Mouse (Mus musculus) liver, embryonic 14.5 days (tissue): ENCODE data around the gene Hipk4. TPM values are rescaled to one million over a fixed set of nuclear protein-coding genes. Genes with fewer than 3 reads are reported as not detected.
"Not testable (repeated sequence)": the region's sequence is repeated elsewhere in the genome, so short reads cannot be mapped to it uniquely, and the experiment has no call there.

Source experiments
- ATAC-seq: fragments of 200-750 bp; cut with Nextera tagmentation; 2 replicates; pipeline ENCODE4 v1.8.0; 2017; ENCODE audit warnings: moderate number of reproducible peaks, mild to moderate bottlenecking, moderate library complexity; ENCODE audit not compliant: insufficient read depth
- DNase-seq, 3 experiments: peaks; one replicate each; pipeline ENCODE4 v3.0.0-alpha.2; 2012 to 2013; ENCODE audit warnings: low read depth in 3 of 3, low spot score in 3 of 3
- H3K27ac ChIP-seq: fragments of 300-500 bp; sonication (generic); 2 replicates; pipeline ENCODE4 v1.5.1; 2014; ENCODE audit warnings: moderate library complexity, mild to moderate bottlenecking, control low read depth, inconsistent platforms
- H3K27me3 ChIP-seq: fragments of 300-500 bp; sonication (generic); 2 replicates; pipeline ENCODE4 v1.6.1; 2014; ENCODE audit warnings: mild to moderate bottlenecking, low read length, moderate library complexity; ENCODE audit not compliant: control insufficient read depth, insufficient read depth
- H3K36me3 ChIP-seq: fragments of 300-500 bp; sonication (generic); replicated peaks from 2 replicates; pipeline ENCODE4 v1.6.1; 2014; ENCODE audit warnings: low read depth; ENCODE audit not compliant: control insufficient read depth, insufficient read depth
- H3K4me1 ChIP-seq, 2 experiments: fragments of 200-500 bp in 1 of 2; fragments of 300-500 bp in 1 of 2; sonication (generic) in 1 of 2; replicated peaks; 2 replicates each; pipeline ENCODE4 v1.6.1; 2012 to 2014; ENCODE audit warnings: antibody characterized with exemption in 1 of 2, inconsistent platforms in 1 of 2, low read length in 1 of 2; ENCODE audit not compliant: control insufficient read depth in 2 of 2, insufficient read depth in 2 of 2
- H3K4me2 ChIP-seq: fragments of 300-500 bp; sonication (generic); 2 replicates; pipeline ENCODE4 v1.6.1; 2014; ENCODE audit warnings: low read depth, mild to moderate bottlenecking, control low read depth, moderate library complexity
- H3K4me3 ChIP-seq, 2 experiments: fragments of 200-500 bp in 1 of 2; fragments of 300-500 bp in 1 of 2; sonication (generic) in 1 of 2; 2 replicates each; pipeline ENCODE4 v1.5.1; 2012 to 2014; ENCODE audit warnings: low read depth in 2 of 2, low read length in 2 of 2, mild to moderate bottlenecking in 2 of 2, control low read depth in 1 of 2, inconsistent platforms in 1 of 2, moderate library complexity in 1 of 2; ENCODE audit not compliant: insufficient read depth in 1 of 2
- H3K9ac ChIP-seq: fragments of 300-500 bp; sonication (generic); replicated peaks from 2 replicates; pipeline ENCODE4 v1.6.1; 2014; ENCODE audit warnings: mild to moderate bottlenecking, control low read depth, moderate library complexity
- H3K9me3 ChIP-seq: fragments of 300-500 bp; sonication (generic); 2 replicates; pipeline ENCODE4 v1.6.1; 2016; ENCODE audit warnings: low read length, mixed read lengths; ENCODE audit not compliant: control insufficient read depth
- CTCF ChIP-seq: IDR thresholded peaks from 2 replicates; pipeline ENCODE4 v1.5.1; 2016; ENCODE audit warnings: antibody characterized with exemption, low read depth, control low read depth
- EP300 ChIP-seq: IDR thresholded peaks from 2 replicates; pipeline ENCODE4 v1.6.1; 2016; ENCODE audit warnings: antibody characterized with exemption, low read depth
- WGBS: fragments of 180-500 bp; shearing (Covaris S2); extraction: QIAGEN DNeasy Blood & Tissue Kit; methylation state at CpG from one replicate; pipeline ENCODE4 v1.1.7; 2014; ENCODE audit not compliant: insufficient replicate concordance; 5-methylcytosine and 5-hydroxymethylcytosine counted together
- polyA plus RNA-seq, 2 experiments: library from polyadenylated mRNA; depleted of rRNA in 1 of 2; stranded (reverse) in 1 of 2; unstranded in 1 of 2; fragments of >200 nt; fragmentation: Nextera tagmentation in 1 of 2; extraction: Ambion mirVana in 1 of 2; gene quantifications; 2 replicates each; pipeline versions ENCODE4 v1.2.1 to v1.2.3; 2012 to 2014

Hipk4 gene
- polyA plus RNA-seq, 2 experiments: 0.49 TPM; not detected in 1

DNA sequence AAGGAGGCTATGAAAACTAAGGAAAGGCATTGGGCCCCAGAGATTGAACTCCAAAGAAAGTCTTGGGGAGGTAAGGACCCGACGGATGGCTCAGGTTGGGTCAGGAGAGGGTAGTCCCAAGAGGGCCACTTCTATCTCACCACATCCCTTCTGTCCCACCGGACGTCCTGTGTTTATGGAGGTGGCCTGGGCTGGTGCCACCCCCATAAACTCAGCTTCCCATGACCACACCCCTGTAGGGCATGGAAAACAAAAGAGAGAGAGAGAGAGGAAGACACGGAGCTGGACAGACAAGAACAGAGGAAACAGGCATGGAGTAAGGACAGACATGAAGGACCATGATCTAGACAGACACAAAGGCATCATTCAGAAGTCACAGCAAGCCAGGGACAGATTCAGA is 29.6 kb upstream of the Hipk4 start:
- ATAC-seq (no peak), DNase-seq (no peak)
- 76% methylated on average over 5 of the region's 5 CpGs for WGBS
- no peak for TF ChIP-seq EP300
- TF ChIP-seq CTCF: no peak
- Histone ChIP-seq H3K4me2 (no peak overlapping the region), H3K9me3 (no peaks in the 10 kb centered on the region), H3K36me3 (peaks cover 14% of the 10 kb centered on the region), H3K27ac (no peak overlapping the region), H3K27me3 (no peaks in the 10 kb centered on the region), H3K9ac (no peak overlapping the region), H3K4me3 (no peak overlapping the region), H3K4me1 (peaks cover 31 to 40% of the 10 kb centered on the region in 2 experiments)

DNA sequence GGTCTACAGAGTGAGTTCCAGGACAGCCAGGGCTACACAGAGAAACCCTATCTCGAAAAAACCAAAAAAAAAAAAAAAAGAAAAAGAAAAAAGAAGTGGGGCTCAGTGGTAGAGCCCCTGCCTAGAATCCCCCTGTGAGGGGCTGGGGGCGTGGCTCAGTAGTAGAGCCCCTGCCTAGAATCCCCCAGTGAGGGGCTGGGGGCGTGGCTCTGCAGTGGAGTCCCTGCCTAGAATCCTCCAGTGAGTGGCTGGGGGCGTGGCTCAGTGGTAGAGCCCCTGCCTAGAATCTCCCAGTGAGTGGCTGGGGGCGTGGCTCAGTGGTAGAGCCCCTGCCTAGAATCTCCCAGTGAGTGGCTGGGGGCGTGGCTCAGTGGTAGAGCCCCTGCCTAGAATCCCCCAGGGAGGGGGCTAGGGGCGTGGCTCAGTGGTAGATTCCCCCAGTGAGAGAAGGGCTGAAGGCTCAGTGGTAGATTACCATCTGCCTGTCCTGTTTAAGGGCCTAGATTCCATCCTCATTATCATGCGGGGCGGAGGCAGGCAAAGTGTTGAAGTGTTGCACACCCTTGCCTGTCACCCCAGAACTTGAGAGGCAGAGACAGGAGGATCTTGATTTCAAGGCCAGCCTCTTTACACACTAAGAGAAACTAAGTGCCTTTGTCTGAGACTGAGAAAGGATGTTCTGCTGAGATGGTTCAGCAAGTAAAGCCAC is 28.3 kb upstream of the Hipk4 start:
- 68% methylated on average over 9 of the region's 9 CpGs for WGBS
- not testable (repeated sequence) for H3K4me3 ChIP-seq, H3K4me2 ChIP-seq, H3K9me3 ChIP-seq, H3K36me3 ChIP-seq, H3K27me3 ChIP-seq, ATAC-seq, H3K9ac ChIP-seq, DNase-seq, H3K27ac ChIP-seq
- H3K4me1 ChIP-seq: peaks cover 23 to 32% of the 10 kb centered on the region in 2 experiments

DNA sequence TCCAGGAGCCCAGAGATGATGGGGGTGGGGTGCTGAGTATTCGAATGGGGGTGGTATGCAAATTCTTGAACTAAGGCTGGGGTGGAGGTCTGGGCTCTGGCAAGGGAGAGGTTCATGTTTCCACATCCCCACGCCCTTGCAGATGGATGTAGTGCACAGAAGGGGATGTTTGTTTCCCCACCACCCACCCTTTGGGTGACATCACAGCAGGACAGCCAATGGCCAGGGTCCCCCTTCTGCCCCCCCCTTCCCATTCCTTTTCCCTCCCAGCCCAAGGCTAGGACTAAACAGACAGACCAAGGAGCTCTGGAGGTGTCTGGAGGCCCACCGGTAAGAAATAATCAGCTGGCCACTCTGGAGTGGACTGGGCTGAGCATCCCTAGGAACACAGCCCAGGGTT is 24.0 kb upstream of the Hipk4 start, which contains the start of gene Prx:
Gene Prx (plus strand): TSS at position 289 of the 400 bp plus-strand sequence.
- no peak within 1 kb of the TSS for H3K4me2 ChIP-seq
- DNase-seq (no peak), ATAC-seq (no peak)
- peaks cover 7 to 9% of the 10 kb centered on the region in 2 experiments for H3K4me1 ChIP-seq
- no peak within 1 kb of the TSS for H3K9ac ChIP-seq
- H3K27ac ChIP-seq: no peak within 1 kb of the TSS
- no peaks in the 10 kb centered on the region for H3K9me3 ChIP-seq
- no peak within 1 kb of the TSS for H3K4me3 ChIP-seq
- no peaks in the 10 kb centered on the region for H3K27me3 ChIP-seq
- 61% methylated on average over 3 of the region's 3 CpGs for WGBS
- TF ChIP-seq EP300 (no peak), CTCF (no peak)
- no peaks in the 10 kb centered on the region for H3K36me3 ChIP-seq

DNA sequence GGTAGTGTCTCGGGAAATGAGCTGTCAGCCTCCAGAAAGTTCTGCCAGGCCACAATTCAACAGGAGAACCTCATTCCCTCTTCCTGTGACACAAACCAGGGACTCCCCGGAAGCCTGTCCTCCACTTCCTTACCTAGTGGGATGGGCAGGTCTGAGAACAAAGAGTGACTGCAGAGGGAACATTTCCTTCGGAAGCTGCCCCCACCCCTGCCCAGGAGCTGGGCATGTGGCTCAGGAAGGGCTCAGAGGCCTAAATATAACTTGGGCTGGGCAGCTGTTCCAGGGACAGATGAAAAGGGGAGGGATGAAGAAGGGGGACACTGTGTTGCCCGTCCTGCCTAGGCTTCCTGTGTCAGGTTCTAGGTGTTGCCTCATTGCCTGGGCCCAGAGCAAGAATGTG is 21.4 kb upstream of the Hipk4 start:
- no peak overlapping the region for H3K4me2 ChIP-seq
- no peak overlapping the region for H3K4me3 ChIP-seq
- no peaks in the 10 kb centered on the region for H3K27me3 ChIP-seq
- ATAC-seq (no peak), DNase-seq (no peak)
- no peak overlapping the region for H3K27ac ChIP-seq
- H3K4me1 ChIP-seq: peaks cover 7% of the 10 kb centered on the region in 2 experiments
- no peak overlapping the region for H3K9ac ChIP-seq
- WGBS: 57% methylated on average over 4 of the region's 4 CpGs
- no peaks in the 10 kb centered on the region for H3K9me3 ChIP-seq
- H3K36me3 ChIP-seq: no peaks in the 10 kb centered on the region
- TF ChIP-seq CTCF (no peak), EP300 (no peak)

DNA sequence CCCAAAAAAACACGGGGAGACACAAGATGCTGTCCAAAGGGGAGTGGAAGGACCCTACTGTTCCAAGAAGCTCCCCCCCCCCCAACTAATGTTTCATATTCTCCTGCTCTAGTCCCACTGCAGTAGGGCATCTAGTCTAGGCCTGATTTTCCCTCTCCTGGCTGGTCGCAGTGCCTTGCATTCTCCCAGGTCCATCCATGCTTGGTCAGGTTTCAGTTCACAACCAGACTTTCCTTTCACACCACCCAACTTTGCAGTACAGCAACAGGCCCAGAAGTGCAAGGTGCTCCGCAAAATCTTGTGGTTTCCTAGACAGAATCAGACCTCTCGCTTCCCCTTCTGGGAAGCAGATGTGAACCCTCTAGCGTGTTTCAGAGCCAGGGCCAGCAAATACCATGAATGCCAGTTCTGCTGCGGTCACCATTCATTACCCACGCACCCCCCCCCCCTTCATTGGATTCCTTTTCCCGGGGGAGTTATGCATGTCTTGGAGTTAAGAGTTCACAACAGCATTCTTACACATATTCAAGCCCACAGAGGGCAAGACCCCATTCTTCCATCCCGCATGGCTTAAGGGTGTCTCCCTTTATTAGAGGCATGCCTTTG is 16.2 kb upstream of the Hipk4 start:
- 36% methylated on average over 9 of the region's 9 CpGs for WGBS
- TF ChIP-seq CTCF (no peak), EP300 (no peak)
- no peaks in the 10 kb centered on the region for H3K9me3 ChIP-seq
- DNase-seq (no peak), ATAC-seq (no peak)
- H3K4me2 ChIP-seq: peak overlapping the region; percentile 91
- H3K36me3 ChIP-seq: no peaks in the 10 kb centered on the region
- H3K4me3 ChIP-seq: peak overlapping the region in 1 of 2 experiments; percentile 72; a peak in 2 of 4 replicates
- H3K4me1 ChIP-seq: peaks cover 10 to 12% of the 10 kb centered on the region in 2 experiments
- no peaks in the 10 kb centered on the region for H3K27me3 ChIP-seq
- peak overlapping the region; percentile 84 for H3K9ac ChIP-seq
- H3K27ac ChIP-seq: peak overlapping the region; percentile 97
